Mouse (Mus musculus) erythroblast, embryonic 14.5 days (primary cell): ENCODE data around the gene Npas1. TPM values are rescaled to one million over a fixed set of nuclear protein-coding genes. Genes with fewer than 3 reads are reported as not detected.
A peak's percentile ranks its signal among the peaks of the same experiment; 100 is the strongest.

Source experiments
- H3K27me3 ChIP-seq: 2 replicates; pipeline ENCODE4 v1.6.1; 2012; ENCODE audit warnings: inconsistent platforms; ENCODE audit not compliant: control insufficient read depth
- H3K36me3 ChIP-seq: 2 replicates; pipeline ENCODE4 v1.6.1; 2012; ENCODE audit warnings: mild to moderate bottlenecking, inconsistent platforms; ENCODE audit not compliant: control insufficient read depth
- H3K4me1 ChIP-seq: 2 replicates; pipeline ENCODE4 v1.6.1; 2012; ENCODE audit warnings: inconsistent platforms; ENCODE audit not compliant: control insufficient read depth
- H3K4me3 ChIP-seq: replicated peaks from 2 replicates; pipeline ENCODE3; 2012; ENCODE audit warnings: moderate library complexity, mild to moderate bottlenecking, inconsistent platforms
- H3K9me3 ChIP-seq: 2 replicates; pipeline ENCODE4 v1.6.1; 2012; ENCODE audit warnings: low read length, inconsistent platforms, mixed read lengths; ENCODE audit not compliant: control insufficient read depth
- GATA1 ChIP-seq: IDR thresholded peaks from 2 replicates; pipeline ENCODE4 v1.6.1; 2012; ENCODE audit warnings: low read length, inconsistent platforms, mixed read lengths
- TAL1 ChIP-seq: IDR thresholded peaks from 3 replicates; pipeline ENCODE4 v1.6.1; 2012; ENCODE audit warnings: low read length, inconsistent platforms, mixed read lengths
- polyA plus RNA-seq: library from polyadenylated mRNA; stranded (reverse); fragments of >175 nt; gene quantifications from 2 replicates; pipeline ENCODE4 v1.2.3, GENCODE M21; 2012

Npas1 gene
- polyA plus RNA-seq, 1 experiment, result not detected

DNA sequence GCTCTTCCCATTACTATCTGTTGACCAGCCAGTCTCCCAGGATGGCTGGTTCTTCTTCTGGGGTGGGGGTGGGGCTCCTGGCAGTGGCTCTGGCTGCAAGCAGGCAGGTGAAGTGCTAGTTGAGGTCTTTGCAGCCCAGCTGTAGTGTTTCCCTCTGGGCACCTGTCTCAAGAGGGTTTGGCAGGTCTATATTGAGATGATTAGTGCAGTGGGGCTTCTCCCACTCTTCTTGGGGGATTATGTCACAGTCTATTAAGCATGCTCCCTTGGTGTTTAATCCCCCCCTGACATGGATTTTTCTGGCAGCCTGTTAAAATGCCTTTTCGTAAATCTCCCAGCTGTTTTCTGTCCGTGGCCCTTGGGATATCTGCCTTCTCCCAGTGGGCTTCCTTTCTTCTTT lies 64.6 kb downstream of the Npas1 start:
- H3K4me1 ChIP-seq, result peaks cover 74% of the 10 kb centered on the region
- H3K27me3 ChIP-seq, result no peaks in the 10 kb centered on the region
- TF ChIP-seq GATA1 (no peak), TAL1 (no peak)
- H3K36me3 ChIP-seq, result peaks cover 97% of the 10 kb centered on the region
- H3K4me3 ChIP-seq, result no peak overlapping the region
- H3K9me3 ChIP-seq, result no peaks in the 10 kb centered on the region

GRCm38 (mm10) chr7:16412220-16412896 lies 65.2 kb downstream of the Npas1 start:
- H3K4me1 ChIP-seq, result peaks cover 79% of the 10 kb centered on the region
- no peaks in the 10 kb centered on the region for H3K27me3 ChIP-seq
- H3K36me3 ChIP-seq, result peaks cover 97% of the 10 kb centered on the region
- TF ChIP-seq TAL1 (no peak), GATA1 (no peak)
- no peaks in the 10 kb centered on the region for H3K9me3 ChIP-seq
- H3K4me3 ChIP-seq, result no peak overlapping the region

DNA sequence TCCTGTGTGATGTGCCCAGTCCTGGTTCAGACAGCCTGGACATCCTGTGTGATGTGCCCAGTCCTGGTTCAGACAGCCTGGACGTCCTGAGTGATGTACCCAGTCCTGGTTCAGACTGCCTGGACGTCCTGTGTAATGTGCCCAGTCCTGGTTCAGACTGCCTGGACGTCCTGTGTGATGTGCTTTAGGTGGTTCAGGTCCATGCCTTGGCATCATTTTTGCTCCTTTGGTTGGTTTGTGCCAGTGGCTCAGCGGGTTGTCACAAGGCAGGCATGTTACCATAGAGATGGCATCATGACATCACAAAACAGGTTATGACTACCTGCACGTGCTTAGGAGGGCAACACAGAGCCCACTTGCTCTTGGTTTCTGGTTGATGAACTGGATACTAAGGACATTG lies 66.4 kb downstream of the Npas1 start:
- Histone ChIP-seq H3K4me1 (peaks cover 83% of the 10 kb centered on the region), H3K36me3 (peaks cover 96% of the 10 kb centered on the region), H3K27me3 (no peaks in the 10 kb centered on the region), H3K9me3 (no peaks in the 10 kb centered on the region), H3K4me3 (no peak overlapping the region)
- TF ChIP-seq TAL1 (no peak), GATA1 (no peak)

DNA sequence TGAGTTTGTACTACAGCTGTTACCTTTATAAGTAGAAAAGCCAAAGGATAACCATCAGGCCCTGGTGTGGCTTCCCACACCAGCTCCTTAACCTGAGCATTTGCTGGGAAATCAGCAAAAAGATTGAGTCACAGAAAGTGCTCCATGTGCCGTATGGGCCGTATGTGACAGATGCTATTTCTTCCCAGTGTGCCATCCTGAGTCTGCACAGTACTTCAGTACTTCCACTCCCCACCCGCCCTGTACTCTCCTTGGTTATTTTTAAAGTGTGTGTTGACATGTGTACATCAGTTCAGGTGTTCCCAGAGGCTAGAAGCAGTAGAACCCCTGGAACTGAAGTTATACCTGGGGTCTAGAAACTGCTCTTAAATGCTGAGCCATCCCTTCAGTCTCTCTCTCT lies 70.5 kb downstream of the Npas1 start:
- Histone ChIP-seq H3K27me3 (no peaks in the 10 kb centered on the region), H3K36me3 (peaks cover 91% of the 10 kb centered on the region), H3K4me1 (peaks cover 82% of the 10 kb centered on the region), H3K9me3 (no peaks in the 10 kb centered on the region), H3K4me3 (peak overlapping the region; percentile 37)
- no peak for TF ChIP-seq GATA1
- TF ChIP-seq TAL1, result no peak

Other genes with a start within 250 kb of the Npas1 start
- 0.02 and 0.04 TPM in 2 replicates for gene C5ar2, start 233.6 kb downstream of the Npas1 start, polyA plus RNA-seq
- gene C5ar1, start 218.2 kb downstream of the Npas1 start, polyA plus RNA-seq, result 0.02 TPM in 1 of 2 replicates, not detected in the other
- gene Inafm1, start 204.1 kb downstream of the Npas1 start, polyA plus RNA-seq, result 7.8 and 7.9 TPM in 2 replicates
- gene Ccdc9, start 190.9 kb downstream of the Npas1 start, polyA plus RNA-seq, result 6.3 and 7.0 TPM in 2 replicates
- 63.0 and 92.9 TPM in 2 replicates for gene Bbc3, start 169.3 kb downstream of the Npas1 start, polyA plus RNA-seq
- gene Sae1, start 89.9 kb downstream of the Npas1 start, polyA plus RNA-seq, result 1.8 and 2.0 TPM in 2 replicates
- gene Zc3h4, start 76.8 kb downstream of the Npas1 start, polyA plus RNA-seq, result 12.0 and 13.6 TPM in 2 replicates
- gene Tmem160, start 24.9 kb downstream of the Npas1 start, polyA plus RNA-seq, result 11.3 and 15.4 TPM in 2 replicates
- gene Arhgap35, start 137.3 kb upstream of the Npas1 start, polyA plus RNA-seq, result 0.04 and 0.06 TPM in 2 replicates
- gene Ceacam15, start 198.0 kb upstream of the Npas1 start, polyA plus RNA-seq, result not detected in 2 replicates
- not detected in 2 replicates for gene Ceacam9, start 244.2 kb upstream of the Npas1 start, polyA plus RNA-seq